Mouse (Mus musculus) heart, adult 2 months (tissue): ENCODE data around the gene Snrpc. TPM values are rescaled to one million over a fixed set of nuclear protein-coding genes. Genes with fewer than 3 reads are reported as not detected.

Experiments used
- DNase-seq, 2 experiments: peaks; one replicate each; pipeline ENCODE4 v3.0.0; 2021
- H3K27ac ChIP-seq: fragments of 200-600 bp; 2 replicates; pipeline ENCODE4 v1.8.1; 2022
- H3K27me3 ChIP-seq: fragments of 200-500 bp; 2 replicates; pipeline ENCODE4 v1.6.1; 2012; ENCODE audit warnings: mild to moderate bottlenecking, low read length, inconsistent platforms, mixed read lengths; ENCODE audit not compliant: control insufficient read depth, insufficient read depth
- H3K36me3 ChIP-seq: fragments of 200-500 bp; 2 replicates; pipeline ENCODE4 v1.6.1; 2012; ENCODE audit warnings: low read length, inconsistent platforms; ENCODE audit not compliant: control insufficient read depth, insufficient read depth
- H3K4me1 ChIP-seq: fragments of 200-500 bp; 2 replicates; pipeline ENCODE4 v1.6.1; 2011; ENCODE audit warnings: low read length; ENCODE audit not compliant: control insufficient read depth, insufficient read depth
- H3K4me3 ChIP-seq: fragments of 200-600 bp; 2 replicates; pipeline ENCODE4 v1.8.1; 2022
- H3K79me2 ChIP-seq: fragments of 200-500 bp; replicated peaks from 2 replicates; pipeline ENCODE4 v1.6.1; 2012; ENCODE audit warnings: mild to moderate bottlenecking, inconsistent platforms, low read length, moderate library complexity, mixed read lengths; ENCODE audit not compliant: control insufficient read depth, insufficient read depth
- H3K9ac ChIP-seq: fragments of 200-500 bp; 2 replicates; pipeline ENCODE4 v1.6.1; 2012; ENCODE audit warnings: low read depth, mild to moderate bottlenecking, control low read depth, inconsistent platforms, low read length, mixed read lengths
- CTCF ChIP-seq: fragments of 200-600 bp; IDR thresholded peaks from 2 replicates; pipeline ENCODE4 v1.8.1; 2022; ENCODE audit warnings: antibody characterized with exemption, mild to moderate bottlenecking, moderate library complexity
- EP300 ChIP-seq: fragments of 200-500 bp; IDR thresholded peaks from 2 replicates; pipeline ENCODE4 v1.6.1; 2011; ENCODE audit warnings: low read depth, low read length, control low read depth; ENCODE audit not compliant: insufficient read depth
- POLR2A ChIP-seq: fragments of 200-500 bp; IDR thresholded peaks from 2 replicates; pipeline ENCODE4 v1.6.1; 2011; ENCODE audit warnings: mild to moderate bottlenecking, low read depth, low read length, control low read depth; ENCODE audit not compliant: insufficient read depth
- WGBS: fragments of 180-500 bp; shearing (Covaris S2); methylation state at CpG from one replicate; pipeline ENCODE4 v1.1.7; 2018; 5-methylcytosine and 5-hydroxymethylcytosine counted together
- intact Hi-C: fragments of 180-260 bp; cut with DNase I; formaldehyde crosslinking; loops from one replicate; pipeline ENCODE4 v1.15.1; 2025
- polyA plus RNA-seq: library from polyadenylated mRNA; depleted of rRNA; stranded (reverse); fragments of >200 nt; gene quantifications from 2 replicates; pipeline ENCODE4 v1.2.3, GENCODE M21; 2012; rRNA removed
- total RNA-seq, 2 experiments: library from RNA; stranded (reverse); gene quantifications; 2 replicates each; pipeline ENCODE4 v1.2.3; 2021

Snrpc gene
- total and polyA plus RNA-seq, 3 experiments, result 44.5 to 55.2 (median 52.4) TPM

GRCm38 (mm10) chr17:27881518-27881917 lies 43.6 kb downstream of the Snrpc start:
- H3K27me3 ChIP-seq, result no peaks in the 10 kb centered on the region
- H3K4me1 ChIP-seq, result no peaks in the 10 kb centered on the region
- 55% methylated on average over 11 of the region's 11 CpGs for WGBS
- DNase-seq, result peak in 1 of 2 experiments; percentile 18
- no peak for TF ChIP-seq EP300
- TF ChIP-seq CTCF, result peak; percentile 59
- no peak overlapping the region for H3K4me3 ChIP-seq
- no peak overlapping the region for H3K9ac ChIP-seq
- H3K36me3 ChIP-seq, result no peaks in the 10 kb centered on the region
- no peak overlapping the region for H3K27ac ChIP-seq
- H3K79me2 ChIP-seq, result no peaks in the 10 kb centered on the region
- intact Hi-C loops, result loop anchor here (10.0 kb wide), 1 partner anchor 227 kb away; the partner anchor contains the start of gene Pacsin1

- Histone ChIP-seq H3K9ac (no peak overlapping the region), H3K27ac (no peak overlapping the region), H3K27me3 (no peaks in the 10 kb centered on the region), H3K36me3 (no peaks in the 10 kb centered on the region), H3K79me2 (no peaks in the 10 kb centered on the region), H3K4me1 (no peaks in the 10 kb centered on the region; the same call in 1 of the 2 replicates), H3K4me3 (no peak overlapping the region)
- 89% methylated on average over 8 of the region's 8 CpGs for WGBS
- no peak for DNase-seq
- TF ChIP-seq EP300 (no peak), CTCF (no peak), POLR2A (no peak)
- intact Hi-C loops, result loop anchor here (10.0 kb wide), 1 partner anchor 228 kb away; the partner anchor contains the start of gene Pacsin1
Measured at GRCm38 (mm10) chr17:27883129-27883528, 45.2 kb downstream of the Snrpc start.

GRCm38 (mm10) chr17:27883994-27884393 lies 46.0 kb downstream of the Snrpc start:
- Histone ChIP-seq H3K79me2 (no peaks in the 10 kb centered on the region), H3K27ac (no peak overlapping the region), H3K9ac (no peak overlapping the region), H3K36me3 (no peaks in the 10 kb centered on the region), H3K27me3 (no peaks in the 10 kb centered on the region), H3K4me3 (no peak overlapping the region), H3K4me1 (no peaks in the 10 kb centered on the region; the same call in 1 of the 2 replicates)
- TF ChIP-seq POLR2A (no peak), EP300 (no peak)
- 83% methylated on average over 6 of the region's 6 CpGs for WGBS
- intact Hi-C loops, result loop anchor here (10.0 kb wide), 1 partner anchor 229 kb away; the partner anchor contains the start of gene Pacsin1
- DNase-seq, result no peak

- Histone ChIP-seq H3K27ac (no peak overlapping the region), H3K36me3 (no peaks in the 10 kb centered on the region)
- peak; percentile 52 to 60 for DNase-seq
Measured at GRCm38 (mm10) chr17:27886499-27887210, 48.7 kb downstream of the Snrpc start.

More at GRCm38 (mm10) chr17:27886499-27887210, 48.7 kb downstream of the Snrpc start:
- 53% methylated on average over 19 of the region's 19 CpGs for WGBS
- no peaks in the 10 kb centered on the region for H3K79me2 ChIP-seq
- TF ChIP-seq CTCF (peak; percentile 30; the same call in 1 of the 2 replicates), EP300 (no peak)
- H3K9ac ChIP-seq, result no peak overlapping the region
- intact Hi-C loops, result loop anchor here (10.0 kb wide), 1 partner anchor 232 kb away; the partner anchor contains the start of gene Pacsin1
- H3K27me3 ChIP-seq, result no peaks in the 10 kb centered on the region
- H3K4me3 ChIP-seq, result no peak overlapping the region
- no peaks in the 10 kb centered on the region; the same call in 1 of the 2 replicates for H3K4me1 ChIP-seq

Other genes starting within 250 kb of the Snrpc start
- gene Nudt3, start 214.7 kb upstream of the Snrpc start, total RNA-seq, result 100 to 1,000 TPM; 330 to 346 TPM
- gene Nudt3, start 214.7 kb upstream of the Snrpc start, polyA plus RNA-seq, result 143 and 189 TPM in 2 replicates
- gene RPS10-NUDT3, start 202.9 kb upstream of the Snrpc start, total RNA-seq, result not detected
- not detected in 2 replicates for gene RPS10-NUDT3, start 202.9 kb upstream of the Snrpc start, polyA plus RNA-seq
- gene Rps10, start 201.5 kb upstream of the Snrpc start, total RNA-seq, result 100 to 1,000 TPM; 529 to 604 TPM
- 448 and 482 TPM in 2 replicates for gene Rps10, start 201.5 kb upstream of the Snrpc start, polyA plus RNA-seq
- under 1 TPM; 0.44 to 0.45 TPM for gene Pacsin1, start 182.6 kb upstream of the Snrpc start, total RNA-seq
- 0.29 and 0.61 TPM in 2 replicates for gene Pacsin1, start 182.6 kb upstream of the Snrpc start, polyA plus RNA-seq
- gene Spdef, start 109.2 kb upstream of the Snrpc start, total RNA-seq, result not detected
- 0.09 and 0.21 TPM in 2 replicates for gene Spdef, start 109.2 kb upstream of the Snrpc start, polyA plus RNA-seq
- gene D17Wsu92e, start 17.5 kb upstream of the Snrpc start, total RNA-seq, result 100 to 1,000 TPM; 136 to 151 TPM
- gene D17Wsu92e, start 17.5 kb upstream of the Snrpc start, polyA plus RNA-seq, result 112 and 163 TPM in 2 replicates
- gene Uhrf1bp1, start 18.3 kb downstream of the Snrpc start, total RNA-seq, result 10 to 100 TPM; 14.7 to 19.4 TPM
- 5.3 and 10.1 TPM in 2 replicates for gene Uhrf1bp1, start 18.3 kb downstream of the Snrpc start, polyA plus RNA-seq
- 10 to 100 TPM; 51.6 to 76.4 TPM for gene Anks1, start 71.2 kb downstream of the Snrpc start, total RNA-seq
- 64.4 and 90.1 TPM in 2 replicates for gene Anks1, start 71.2 kb downstream of the Snrpc start, polyA plus RNA-seq
- 10 to 100 TPM; 21.5 to 21.6 TPM for gene Taf11, start 71.7 kb downstream of the Snrpc start, total RNA-seq
- gene Taf11, start 71.7 kb downstream of the Snrpc start, polyA plus RNA-seq, result 12.5 and 13.2 TPM in 2 replicates
- gene Tcp11, start 242.5 kb downstream of the Snrpc start, total RNA-seq, result not detected
- gene Tcp11, start 242.5 kb downstream of the Snrpc start, polyA plus RNA-seq, result 1.4 and 1.8 TPM in 2 replicates